Mouse (Mus musculus) lung, postnatal 0 days (tissue): ENCODE measurements around the gene Tmed3. TPM values are rescaled to one million over a fixed set of nuclear protein-coding genes. Genes with fewer than 3 reads are reported as not detected.

ENCODE experiments used
- ATAC-seq: fragments of 200-750 bp; cut with Nextera tagmentation; 2 replicates; pipeline ENCODE4 v1.8.0; 2017; ENCODE audit warnings: moderate library complexity
- DNase-seq: peaks from one replicate; pipeline ENCODE4 v3.0.0-alpha.2; 2016; ENCODE audit warnings: low spot score
- H3K27ac ChIP-seq: fragments of 300-500 bp; sonication (generic); 2 replicates; pipeline ENCODE4 v1.5.1; 2014; ENCODE audit warnings: antibody characterized with exemption, mild to moderate bottlenecking, low read length, mixed read lengths
- H3K27me3 ChIP-seq: fragments of 300-500 bp; sonication (generic); replicated peaks from 2 replicates; pipeline ENCODE4 v1.6.1; 2014; ENCODE audit warnings: low read length, mixed read lengths; ENCODE audit not compliant: insufficient read depth
- H3K36me3 ChIP-seq: fragments of 300-500 bp; sonication (generic); 2 replicates; pipeline ENCODE4 v1.6.1; 2014; ENCODE audit warnings: low read length, mixed read lengths; ENCODE audit not compliant: insufficient read depth
- H3K4me1 ChIP-seq: fragments of 300-500 bp; sonication (generic); 2 replicates; pipeline ENCODE4 v1.6.1; 2014; ENCODE audit warnings: antibody characterized with exemption, low read depth, low read length, mixed read lengths; ENCODE audit not compliant: insufficient read depth
- H3K4me2 ChIP-seq: fragments of 300-500 bp; sonication (generic); replicated peaks from 2 replicates; pipeline ENCODE4 v1.6.1; 2014; ENCODE audit warnings: low read depth, mild to moderate bottlenecking, low read length, moderate library complexity, mixed read lengths
- H3K4me3 ChIP-seq: fragments of 300-500 bp; sonication (generic); 2 replicates; pipeline ENCODE4 v1.5.1; 2014; ENCODE audit warnings: low read depth, low read length
- H3K9ac ChIP-seq: fragments of 300-500 bp; sonication (generic); replicated peaks from 2 replicates; pipeline ENCODE4 v1.6.1; 2014; ENCODE audit warnings: low read depth, mild to moderate bottlenecking
- H3K9me3 ChIP-seq: fragments of 300-500 bp; sonication (generic); 2 replicates; pipeline ENCODE4 v1.6.1; 2016; ENCODE audit warnings: low read length, mixed read lengths
- CTCF ChIP-seq: IDR thresholded peaks from 2 replicates; pipeline ENCODE4 v1.5.1; 2016; ENCODE audit warnings: antibody characterized with exemption, mild to moderate bottlenecking
- EP300 ChIP-seq: IDR thresholded peaks from 2 replicates; pipeline ENCODE4 v1.6.1; 2016; ENCODE audit warnings: antibody characterized with exemption, mild to moderate bottlenecking, control low read depth
- WGBS: fragments of 180-500 bp; shearing (Covaris S2); extraction: QIAGEN DNeasy Blood & Tissue Kit; methylation state at CpG from one replicate; pipeline ENCODE4 v1.1.7; 2014; 5-methylcytosine and 5-hydroxymethylcytosine counted together
- polyA plus RNA-seq: library from polyadenylated mRNA; unstranded; fragments of >200 nt; fragmentation: Nextera tagmentation; extraction: Ambion mirVana; gene quantifications from 2 replicates; pipeline ENCODE4 v1.2.1, GENCODE M21; 2015

The Tmed3 gene
- polyA plus RNA-seq, 1 experiment from 2014 or later, result 107 TPM

DNA sequence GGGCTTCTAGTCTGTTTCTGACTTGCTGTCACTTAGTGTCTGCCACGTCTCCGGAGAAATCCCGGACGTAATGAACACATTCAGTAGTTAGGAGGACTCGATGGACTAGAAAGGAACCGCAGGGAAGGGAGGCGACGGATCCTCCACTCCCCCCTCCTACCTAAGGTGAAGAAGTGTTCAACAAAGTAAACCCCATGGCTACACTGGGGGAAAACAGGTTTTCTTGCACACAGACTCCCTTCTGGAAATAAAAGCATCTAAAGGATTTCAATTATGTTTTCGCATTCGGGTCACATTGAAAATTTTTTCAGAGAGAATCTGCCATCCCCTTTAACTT, 297 bp upstream of the Tmed3 start:
- H3K27me3 ChIP-seq, result no peaks in the 10 kb centered on the region
- H3K4me1 ChIP-seq, result no peaks in the 10 kb centered on the region
- ATAC-seq (no peak), DNase-seq (no peak)
- H3K4me2 ChIP-seq, result peak overlapping the region; percentile 94
- peak overlapping the region; percentile 51; the same call in 1 of the 2 replicates for H3K27ac ChIP-seq
- no peak for TF ChIP-seq CTCF
- TF ChIP-seq EP300, result no peak
- WGBS, result 6% methylated on average over 10 of the region's 10 CpGs
- no peaks in the 10 kb centered on the region for H3K36me3 ChIP-seq
- H3K4me3 ChIP-seq, result peak overlapping the region; percentile 55
- H3K9ac ChIP-seq, result peak overlapping the region; percentile 69
- H3K9me3 ChIP-seq, result no peaks in the 10 kb centered on the region

DNA sequence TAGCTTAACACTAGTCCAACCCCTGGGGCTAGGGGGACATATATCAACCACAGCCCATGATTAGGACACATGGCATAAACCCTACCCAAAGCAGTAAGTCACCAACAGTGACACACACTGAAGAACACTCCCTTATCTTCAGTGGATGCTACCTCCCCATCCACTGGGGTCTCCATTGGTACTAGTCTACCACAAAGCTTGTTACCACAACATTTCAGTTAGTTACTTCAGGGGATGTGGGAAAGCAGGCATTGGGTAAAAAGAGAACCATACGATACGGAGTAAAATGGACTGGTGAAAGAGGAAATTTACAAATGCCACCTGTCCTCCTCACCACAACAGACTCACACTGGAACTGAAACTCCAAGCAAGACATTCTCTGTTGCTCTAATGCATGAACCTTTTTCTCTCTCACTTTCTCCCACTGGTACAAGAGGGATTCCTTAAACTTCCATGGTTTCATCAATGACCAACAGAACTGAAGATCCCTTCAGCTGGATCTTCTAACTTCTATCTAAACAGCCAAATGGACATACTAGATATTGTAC, 3.9 kb downstream of the Tmed3 start:
- no peaks in the 10 kb centered on the region for H3K27me3 ChIP-seq
- peaks cover 9% of the 10 kb centered on the region; the same call in 1 of the 2 replicates for H3K36me3 ChIP-seq
- no peak for ATAC-seq
- DNase-seq, result no peak
- H3K9me3 ChIP-seq, result no peaks in the 10 kb centered on the region
- no peak overlapping the region for H3K9ac ChIP-seq
- TF ChIP-seq EP300 (no peak), CTCF (no peak)
- no peak overlapping the region for H3K27ac ChIP-seq
- 96% methylated on average over 2 of the region's 2 CpGs for WGBS
- H3K4me3 ChIP-seq, result no peak overlapping the region
- H3K4me2 ChIP-seq, result no peak overlapping the region
- no peaks in the 10 kb centered on the region for H3K4me1 ChIP-seq

DNA sequence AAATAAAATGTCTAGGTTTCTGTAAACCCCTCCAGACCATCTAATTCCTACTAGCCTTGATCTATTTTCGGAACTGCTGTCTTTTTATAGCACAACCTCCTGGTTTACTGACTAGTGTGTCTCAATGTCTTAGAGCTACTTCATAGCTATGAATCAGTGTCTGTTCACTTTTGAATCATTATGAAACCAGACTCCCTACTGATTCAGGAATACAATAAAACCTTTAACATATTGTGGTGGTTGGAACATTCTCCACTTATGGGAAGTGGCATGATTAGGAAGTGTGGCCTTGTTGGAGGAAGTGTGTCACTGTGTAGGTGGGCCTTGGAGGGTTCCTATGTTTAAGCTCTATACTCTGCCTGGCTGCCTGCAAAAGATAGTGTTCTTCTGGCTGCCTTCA, 9.7 kb downstream of the Tmed3 start:
- ATAC-seq (no peak), DNase-seq (no peak)
- peaks cover 9% of the 10 kb centered on the region; the same call in 1 of the 2 replicates for H3K36me3 ChIP-seq
- TF ChIP-seq CTCF (no peak), EP300 (no peak)
- WGBS, result 87% methylated on average over 1 of the region's 1 CpGs
- no peak overlapping the region for H3K4me2 ChIP-seq
- H3K4me3 ChIP-seq, result no peak overlapping the region
- no peak overlapping the region for H3K9ac ChIP-seq
- H3K27me3 ChIP-seq, result no peaks in the 10 kb centered on the region
- no peak overlapping the region for H3K27ac ChIP-seq
- no peaks in the 10 kb centered on the region for H3K4me1 ChIP-seq
- H3K9me3 ChIP-seq, result no peaks in the 10 kb centered on the region

DNA sequence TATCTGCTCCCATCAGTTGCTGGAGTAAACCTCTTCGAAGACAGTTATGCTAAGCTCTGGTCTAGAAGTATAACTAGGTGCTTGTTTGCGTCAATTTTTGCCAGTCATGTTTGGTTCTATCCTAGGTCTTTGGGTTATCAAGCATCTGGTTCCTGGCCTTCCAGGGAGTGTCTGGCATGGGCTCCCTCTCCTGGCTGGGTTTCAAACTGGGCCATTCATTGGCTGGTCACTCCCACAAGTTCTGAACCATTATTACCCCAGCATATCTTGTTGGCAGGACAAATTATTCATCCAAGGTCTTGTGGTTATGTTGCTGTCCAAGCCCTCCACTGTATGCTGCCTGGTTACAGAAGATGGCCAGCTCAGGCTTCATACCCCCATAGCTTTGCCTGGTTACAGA, 11.2 kb downstream of the Tmed3 start:
- Histone ChIP-seq H3K4me3 (no peak overlapping the region), H3K9me3 (no peaks in the 10 kb centered on the region), H3K4me2 (no peak overlapping the region), H3K27ac (no peak overlapping the region), H3K27me3 (no peaks in the 10 kb centered on the region), H3K36me3 (peaks cover 2% of the 10 kb centered on the region; the same call in 1 of the 2 replicates), H3K9ac (no peak overlapping the region), H3K4me1 (no peaks in the 10 kb centered on the region)
- DNase-seq (no peak), ATAC-seq (no peak)
- TF ChIP-seq CTCF (no peak), EP300 (no peak)
- WGBS, result 89% methylated on average over 2 of the region's 2 CpGs

DNA sequence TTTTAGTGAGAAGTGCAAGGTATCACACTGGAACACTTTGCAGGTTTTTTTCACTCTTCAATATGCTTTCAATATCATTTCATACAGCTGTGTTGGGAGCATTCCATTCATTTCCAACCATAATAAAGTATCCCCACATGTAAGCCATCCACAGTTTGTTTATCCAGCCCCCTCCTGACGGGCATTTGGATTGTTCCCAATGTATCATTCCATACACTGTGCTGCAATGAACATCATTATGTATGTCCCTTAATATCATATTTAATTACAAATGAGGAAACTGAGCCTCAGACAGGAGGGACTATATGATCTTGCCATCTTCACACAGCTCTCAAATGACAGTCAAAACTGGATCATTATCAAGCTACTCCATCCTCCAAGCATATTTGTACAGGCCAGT, 15.7 kb downstream of the Tmed3 start:
- Histone ChIP-seq H3K9me3 (no peaks in the 10 kb centered on the region), H3K27ac (no peak overlapping the region), H3K9ac (no peak overlapping the region), H3K4me2 (no peak overlapping the region), H3K4me1 (no peaks in the 10 kb centered on the region), H3K4me3 (no peak overlapping the region), H3K36me3 (no peaks in the 10 kb centered on the region), H3K27me3 (no peaks in the 10 kb centered on the region)
- DNase-seq (no peak), ATAC-seq (no peak)
- TF ChIP-seq EP300, result no peak
- no peak for TF ChIP-seq CTCF
- 36% methylated on average over 1 of the region's 1 CpGs for WGBS

DNA sequence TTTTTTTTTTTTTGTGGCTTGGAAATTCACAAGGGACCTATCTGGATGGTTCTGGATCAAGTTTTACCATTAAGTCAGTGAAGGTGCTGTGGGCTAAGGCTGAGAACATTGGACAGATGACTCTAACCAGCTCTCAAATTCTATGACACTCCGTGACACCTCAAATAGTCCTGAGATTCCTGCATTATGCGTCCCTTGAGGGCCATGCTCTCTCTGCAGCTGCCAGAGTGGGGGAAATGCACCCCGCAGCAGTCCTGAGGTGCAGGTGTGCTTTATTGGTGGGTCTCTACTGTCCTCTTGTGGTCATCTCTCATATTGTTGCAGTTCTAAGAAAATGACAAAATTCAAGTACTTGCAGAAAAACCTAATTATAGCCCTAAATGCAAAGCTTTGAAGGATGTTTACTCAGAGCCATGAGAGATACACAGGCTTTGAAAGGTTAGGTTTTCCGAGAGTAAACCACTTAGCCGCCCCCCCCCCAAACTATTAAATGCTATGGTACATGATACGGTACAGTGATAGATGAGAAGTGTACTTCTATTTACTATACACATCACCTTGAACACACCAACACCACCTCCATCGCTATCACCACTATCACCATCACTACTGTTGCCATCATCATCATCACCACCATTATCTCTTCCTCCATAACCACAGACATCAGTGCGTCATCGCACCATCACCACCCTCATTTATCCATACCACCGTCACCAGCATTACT, 17.2 kb downstream of the Tmed3 start:
- no peak overlapping the region for H3K4me3 ChIP-seq
- H3K9me3 ChIP-seq, result no peaks in the 10 kb centered on the region
- TF ChIP-seq CTCF (peak; percentile 66), EP300 (no peak)
- H3K9ac ChIP-seq, result no peak overlapping the region
- 46% methylated on average over 10 of the region's 10 CpGs for WGBS
- ATAC-seq (no peak), DNase-seq (no peak)
- H3K27me3 ChIP-seq, result no peaks in the 10 kb centered on the region
- no peak overlapping the region for H3K4me2 ChIP-seq
- no peaks in the 10 kb centered on the region for H3K36me3 ChIP-seq
- H3K27ac ChIP-seq, result no peak overlapping the region
- H3K4me1 ChIP-seq, result no peaks in the 10 kb centered on the region
